Mouse (Mus musculus) hindbrain, embryonic 14.5 days (tissue): ENCODE results near the gene Gm10228. TPM values are rescaled to one million over a fixed set of nuclear protein-coding genes. Genes with fewer than 3 reads are reported as not detected.
"Not testable (repeated sequence)": the region's sequence is repeated elsewhere in the genome, so short reads cannot be mapped to it uniquely, and the experiment has no call there.

Experiments used
- ATAC-seq: fragments of 200-750 bp; cut with Nextera tagmentation; 2 replicates; pipeline ENCODE4 v1.8.0; 2017; ENCODE audit warnings: moderate number of reproducible peaks, mild to moderate bottlenecking, moderate TSS enrichment, moderate library complexity; ENCODE audit not compliant: low FRiP score
- DNase-seq: peaks from one replicate; pipeline ENCODE4 v3.0.0-alpha.2; 2015; ENCODE audit warnings: low spot score
- H3K27ac ChIP-seq: fragments of 300-500 bp; sonication (generic); 2 replicates; pipeline ENCODE4 v1.5.1; 2014; ENCODE audit warnings: mild to moderate bottlenecking, moderate library complexity
- H3K27me3 ChIP-seq: fragments of 300-500 bp; sonication (generic); 2 replicates; pipeline ENCODE4 v1.6.1; 2014; ENCODE audit warnings: mild to moderate bottlenecking, low read length, mixed read lengths; ENCODE audit not compliant: control insufficient read depth, insufficient read depth
- H3K36me3 ChIP-seq: fragments of 300-500 bp; sonication (generic); replicated peaks from 2 replicates; pipeline ENCODE4 v1.6.1; 2014; ENCODE audit not compliant: control insufficient read depth, insufficient read depth
- H3K4me1 ChIP-seq: fragments of 300-500 bp; sonication (generic); replicated peaks from 2 replicates; pipeline ENCODE4 v1.6.1; 2014; ENCODE audit warnings: antibody characterized with exemption, low read length, mixed read lengths; ENCODE audit not compliant: control insufficient read depth, insufficient read depth
- H3K4me2 ChIP-seq: fragments of 300-500 bp; sonication (generic); replicated peaks from 2 replicates; pipeline ENCODE4 v1.6.1; 2014; ENCODE audit warnings: mild to moderate bottlenecking, moderate library complexity
- H3K4me3 ChIP-seq: fragments of 300-500 bp; sonication (generic); replicated peaks from 2 replicates; pipeline ENCODE4 v1.5.1; 2014; ENCODE audit warnings: mild to moderate bottlenecking, low read length
- H3K9ac ChIP-seq: fragments of 300-500 bp; sonication (generic); 2 replicates; pipeline ENCODE4 v1.6.1; 2014
- H3K9me3 ChIP-seq: fragments of 300-500 bp; sonication (generic); 2 replicates; pipeline ENCODE4 v1.6.1; 2016; ENCODE audit warnings: low read length; ENCODE audit not compliant: control insufficient read depth
- WGBS: fragments of 180-500 bp; shearing (Covaris S2); extraction: QIAGEN DNeasy Blood & Tissue Kit; methylation state at CpG from one replicate; pipeline ENCODE4 v1.1.7; 2014; 5-methylcytosine and 5-hydroxymethylcytosine counted together
- polyA plus RNA-seq: library from polyadenylated mRNA; unstranded; fragments of >200 nt; fragmentation: Nextera tagmentation; extraction: Ambion mirVana; gene quantifications from 2 replicates; pipeline ENCODE4 v1.2.1, GENCODE M21; 2014

The Gm10228 gene
- not detected in 2 replicates for polyA plus RNA-seq

DNA sequence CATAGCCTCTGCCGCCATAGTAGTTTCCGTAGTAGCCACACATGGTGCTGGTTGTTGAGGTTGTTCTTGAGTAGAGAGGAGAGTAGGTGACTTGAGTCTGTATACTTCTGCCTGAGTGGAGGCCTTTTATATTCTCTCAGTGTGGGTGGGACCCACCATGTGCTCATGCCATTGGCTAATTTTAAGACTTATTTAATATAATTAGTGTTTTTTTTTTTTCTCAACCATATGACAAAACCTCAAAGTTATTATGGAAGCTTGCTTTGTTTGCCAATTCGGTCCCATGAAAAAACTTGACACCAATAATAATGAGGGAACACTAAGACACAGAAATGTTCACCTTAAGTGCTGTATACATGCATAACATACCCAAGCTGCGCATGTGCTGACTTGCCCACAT lies at the start of gene Gm10228:
Gene Gm10228, minus strand, starts transcription at position 101 of the 400 bp plus-strand sequence.
- not testable (repeated sequence) for H3K9ac ChIP-seq, H3K4me2 ChIP-seq, H3K4me1 ChIP-seq, H3K27ac ChIP-seq, ATAC-seq, H3K9me3 ChIP-seq, H3K4me3 ChIP-seq, DNase-seq, H3K36me3 ChIP-seq, H3K27me3 ChIP-seq
- WGBS: 91% methylated on average over 2 of the region's 4 CpGs

DNA sequence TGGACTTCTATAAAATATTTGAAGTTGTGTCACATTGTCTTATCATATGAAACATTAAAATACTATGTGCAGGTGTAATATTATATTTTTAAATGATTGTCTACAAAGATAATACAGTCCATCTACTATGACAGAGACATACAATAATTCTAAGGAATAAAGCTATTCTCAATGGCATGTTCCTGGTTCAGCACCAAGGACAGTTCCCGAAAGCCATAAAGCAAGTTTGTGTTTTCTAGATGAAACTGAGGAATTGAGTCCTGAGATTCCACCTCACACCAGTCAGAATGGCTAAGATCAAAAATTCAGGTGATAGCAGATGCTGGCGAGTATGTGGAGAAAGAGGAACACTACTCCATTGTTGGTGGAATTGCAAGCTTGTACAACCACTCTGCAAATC lies 29.8 kb upstream of the Gm10228 start:
- not testable (repeated sequence) for DNase-seq, ATAC-seq, H3K9me3 ChIP-seq, H3K27me3 ChIP-seq, H3K36me3 ChIP-seq, H3K27ac ChIP-seq, H3K4me3 ChIP-seq, H3K4me2 ChIP-seq, H3K9ac ChIP-seq, H3K4me1 ChIP-seq
- WGBS: 80% methylated on average over 2 of the region's 2 CpGs

DNA sequence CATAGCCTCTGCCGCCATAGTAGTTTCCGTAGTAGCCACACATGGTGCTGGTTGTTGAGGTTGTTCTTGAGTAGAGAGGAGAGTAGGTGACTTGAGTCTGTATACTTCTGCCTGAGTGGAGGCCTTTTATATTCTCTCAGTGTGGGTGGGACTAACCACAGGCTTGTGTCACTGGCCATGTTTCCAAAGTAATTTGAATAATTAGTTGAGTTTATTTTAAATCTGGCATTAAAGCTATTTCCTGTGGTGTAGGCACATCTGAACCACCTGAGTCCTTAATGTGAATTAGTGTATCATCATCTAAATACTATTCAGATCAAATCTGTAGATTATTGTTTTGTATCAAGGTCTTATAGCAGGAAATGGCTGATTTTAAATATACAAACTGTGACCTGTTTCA lies 22.6 kb upstream of the Gm10228 start, which contains the start of gene 1110025L11Rik:
Gene 1110025L11Rik, minus strand, starts transcription at position 101 of the 400 bp plus-strand sequence.
- DNase-seq, H3K36me3 ChIP-seq, H3K27ac ChIP-seq, H3K27me3 ChIP-seq, H3K9me3 ChIP-seq, ATAC-seq, H3K4me2 ChIP-seq, H3K4me1 ChIP-seq, H3K4me3 ChIP-seq, H3K9ac ChIP-seq: not testable (repeated sequence)
- WGBS: no CpG with 5 or more reads among the region's 2 CpGs

DNA sequence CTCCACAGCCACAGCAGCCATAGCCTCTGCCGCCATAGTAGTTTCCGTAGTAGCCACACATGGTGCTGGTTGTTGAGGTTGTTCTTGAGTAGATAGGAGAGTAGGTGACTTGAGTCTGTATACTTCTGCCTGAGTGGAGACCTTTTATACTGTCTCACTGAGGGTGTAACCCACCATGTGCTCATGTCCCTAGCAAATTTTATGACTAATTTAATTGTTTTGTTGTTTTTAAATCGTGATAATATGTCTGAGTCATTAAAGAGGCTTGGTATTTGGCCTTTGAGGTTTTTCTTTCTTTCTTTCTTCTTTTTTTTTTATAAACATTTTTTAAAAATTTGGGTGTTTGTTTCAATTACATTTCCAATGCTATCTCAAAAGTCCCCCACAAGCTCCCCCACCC lies 6.5 kb upstream of the Gm10228 start, which contains the start of gene Krtap6-5:
Gene Krtap6-5, minus strand, starts transcription at position 101 of the 400 bp plus-strand sequence.
- no peaks in the 10 kb centered on the region for H3K27me3 ChIP-seq

DNA sequence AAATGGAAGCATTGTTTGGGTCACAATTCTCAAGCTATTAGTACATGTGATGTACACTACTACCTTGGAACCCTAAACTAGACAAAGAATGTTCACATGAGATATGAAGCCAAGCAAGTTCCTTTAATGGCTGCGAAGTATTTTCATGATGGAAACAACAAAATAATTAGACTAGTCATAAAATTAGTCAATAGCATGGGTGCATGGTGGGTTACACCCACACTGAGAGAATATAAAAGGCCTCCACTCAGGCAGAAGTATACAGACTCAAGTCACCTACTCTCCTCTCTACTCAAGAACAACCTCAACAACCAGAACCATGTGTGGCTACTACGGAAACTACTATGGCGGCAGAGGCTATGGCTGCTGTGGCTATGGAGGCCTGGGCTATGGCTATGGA lies 9.9 kb downstream of the Gm10228 start, which contains the start of gene Krtap6-1:
Gene Krtap6-1, plus strand, starts transcription at position 301 of the 400 bp plus-strand sequence.
- H3K27ac ChIP-seq, H3K4me2 ChIP-seq, H3K36me3 ChIP-seq, H3K4me3 ChIP-seq, H3K4me1 ChIP-seq, ATAC-seq, H3K9ac ChIP-seq, DNase-seq, H3K9me3 ChIP-seq, H3K27me3 ChIP-seq: not testable (repeated sequence)
- 94% methylated on average over 3 of the region's 3 CpGs for WGBS

More for the DNA sequence above, 6.5 kb upstream of the Gm10228 start, which contains the start of gene Krtap6-5:
- DNase-seq: no peak
- Histone ChIP-seq H3K9me3 (no peaks in the 10 kb centered on the region), H3K9ac (no peak within 1 kb of the TSS), H3K4me2 (no peak within 1 kb of the TSS), H3K27ac (no peak within 1 kb of the TSS), H3K4me3 (no peak within 1 kb of the TSS), H3K4me1 (no peaks in the 10 kb centered on the region), H3K36me3 (no peaks in the 10 kb centered on the region)
- ATAC-seq: no peak
- WGBS: 91% methylated on average over 3 of the region's 3 CpGs

GRCm38 (mm10) chr16:89014984-89015383 lies 26.3 kb downstream of the Gm10228 start, which contains the start of gene Gm10229:
Gene Gm10229, plus strand, starts transcription at chr16:89015284.
- not testable (repeated sequence) for H3K9ac ChIP-seq, H3K9me3 ChIP-seq, H3K27me3 ChIP-seq, ATAC-seq, DNase-seq, H3K4me2 ChIP-seq, H3K27ac ChIP-seq, H3K36me3 ChIP-seq, H3K4me1 ChIP-seq, H3K4me3 ChIP-seq
- WGBS: 98% methylated on average over 1 of the region's 3 CpGs

GRCm38 (mm10) chr16:89013973-89014372 lies 27.3 kb downstream of the Gm10228 start:
- no peak overlapping the region for H3K27ac ChIP-seq
- no peak overlapping the region for H3K9ac ChIP-seq
- no peak overlapping the region for H3K4me3 ChIP-seq
- no peak for ATAC-seq
- H3K4me1 ChIP-seq: no peaks in the 10 kb centered on the region
- no peak overlapping the region for H3K4me2 ChIP-seq
- H3K9me3 ChIP-seq: no peaks in the 10 kb centered on the region
- 99% methylated on average over 3 of the region's 3 CpGs for WGBS
- no peaks in the 10 kb centered on the region for H3K36me3 ChIP-seq
- H3K27me3 ChIP-seq: no peaks in the 10 kb centered on the region
- no peak for DNase-seq

DNA sequence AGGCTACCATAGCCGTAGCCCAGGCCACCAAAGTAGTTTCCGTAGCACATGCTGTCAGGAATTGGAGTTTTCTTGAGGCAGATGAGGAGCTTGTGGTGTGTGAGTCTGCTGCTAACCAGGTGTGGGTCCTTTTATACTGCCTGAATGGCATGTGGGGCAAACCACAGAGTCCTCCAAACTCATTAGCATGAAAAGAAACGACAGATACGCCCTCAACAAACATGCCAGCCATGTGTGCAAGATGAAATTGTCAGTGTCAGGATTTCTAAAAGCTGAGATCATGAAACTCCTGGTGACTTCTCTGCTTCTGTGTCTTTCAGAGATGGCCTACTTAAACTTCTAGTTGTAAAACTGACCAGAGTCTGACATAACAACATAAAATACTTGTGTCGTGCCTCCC lies 30.6 kb downstream of the Gm10228 start, which contains the start of gene Krtap22-2:
Gene Krtap22-2, minus strand, starts transcription at position 101 of the 400 bp plus-strand sequence.
- ATAC-seq: no peak

More for the DNA sequence above, 30.6 kb downstream of the Gm10228 start, which contains the start of gene Krtap22-2:
- WGBS: 81% methylated on average over 5 of the region's 5 CpGs
- Histone ChIP-seq H3K9me3 (no peaks in the 10 kb centered on the region), H3K27me3 (no peaks in the 10 kb centered on the region), H3K4me2 (no peak within 1 kb of the TSS), H3K9ac (no peak within 1 kb of the TSS), H3K4me1 (no peaks in the 10 kb centered on the region), H3K4me3 (no peak within 1 kb of the TSS), H3K27ac (no peak within 1 kb of the TSS), H3K36me3 (no peaks in the 10 kb centered on the region)
- DNase-seq: no peak
